Mouse (Mus musculus): ENCODE results near the gene Coa7.

Gene Coa7

GRCm38 (mm10) chr4:108327730-108328484 is at the start of gene Coa7:
Coa7 (plus strand) TSS chr4:108328140.
- peak; percentile 99 for DNase-seq (ENCODE audit: low spot score)

- no peak for DNase-seq (ENCODE audit: low spot score)
Measured at GRCm38 (mm10) chr4:108300266-108300665, 27.7 kb upstream of the Coa7 start.

GRCm38 (mm10) chr4:108300670-108301373 is 27.1 kb upstream of the Coa7 start, which contains the start of gene Zyg11b:
Zyg11b (minus strand) TSS chr4:108301096.
- DNase-seq (ENCODE audit: low spot score): peak; percentile 98

GRCm38 (mm10) chr4:108302296-108302890 is 25.5 kb upstream of the Coa7 start:
- no peak for DNase-seq (ENCODE audit: low spot score)

- no peak for DNase-seq (ENCODE audit: low spot score)
Measured at GRCm38 (mm10) chr4:108310706-108311105, 17.2 kb upstream of the Coa7 start.

GRCm38 (mm10) chr4:108314041-108314440 is 13.9 kb upstream of the Coa7 start:
- no peak for DNase-seq (ENCODE audit: low spot score)

GRCm38 (mm10) chr4:108317656-108318605 is 10.0 kb upstream of the Coa7 start:
- no peak for DNase-seq (ENCODE audit: low spot score)

GRCm38 (mm10) chr4:108318649-108319615 is 9.0 kb upstream of the Coa7 start:
- DNase-seq (ENCODE audit: low spot score): peak; percentile 79

GRCm38 (mm10) chr4:108319747-108320146 is 8.2 kb upstream of the Coa7 start:
- no peak for DNase-seq (ENCODE audit: low spot score)

- no peak for DNase-seq (ENCODE audit: low spot score)
Measured at GRCm38 (mm10) chr4:108320627-108321380, 7.1 kb upstream of the Coa7 start.

- no peak for DNase-seq (ENCODE audit: low spot score)
Measured at GRCm38 (mm10) chr4:108323588-108323987, 4.4 kb upstream of the Coa7 start.

GRCm38 (mm10) chr4:108327071-108327579 is 815 bp upstream of the Coa7 start:
- DNase-seq (ENCODE audit: low spot score): peak; percentile 50

- DNase-seq (ENCODE audit: low spot score): no peak
Measured at GRCm38 (mm10) chr4:108329840-108330239, 1.9 kb downstream of the Coa7 start.

- no peak for DNase-seq (ENCODE audit: low spot score)
Measured at GRCm38 (mm10) chr4:108332041-108332440, 4.1 kb downstream of the Coa7 start.

- no peak for DNase-seq (ENCODE audit: low spot score)
Measured at GRCm38 (mm10) chr4:108335413-108335812, 7.5 kb downstream of the Coa7 start.

- no peak for DNase-seq (ENCODE audit: low spot score)
Measured at GRCm38 (mm10) chr4:108336765-108337164, 8.8 kb downstream of the Coa7 start.

- no peak for DNase-seq (ENCODE audit: low spot score)
Measured at GRCm38 (mm10) chr4:108337817-108338216, 9.9 kb downstream of the Coa7 start.

GRCm38 (mm10) chr4:108338321-108338733 is 10.4 kb downstream of the Coa7 start:
- no peak for DNase-seq (ENCODE audit: low spot score)

- no peak for DNase-seq (ENCODE audit: low spot score)
Measured at GRCm38 (mm10) chr4:108338811-108339210, 10.9 kb downstream of the Coa7 start.

- DNase-seq (ENCODE audit: low spot score): peak; percentile 68
Measured at GRCm38 (mm10) chr4:108339277-108339690, 11.3 kb downstream of the Coa7 start.
